Mouse (Mus musculus) urinary bladder, postnatal 10 days (tissue): Measurements from ENCODE around the gene Nt5c2.

Experiments used
- DNase-seq: peaks from one replicate; pipeline ENCODE4 v3.0.0; 2022; ENCODE audit warnings: low spot score

The Nt5c2 gene

GRCm38 (mm10) chr19:47014447-47015381, at the start of gene Nt5c2, which contains the start of gene Ina:
TSS of gene Nt5c2 (minus strand) at chr19:47015153.
TSS of gene Ina (plus strand) at chr19:47014698.
- no peak for DNase-seq

- DNase-seq, result no peak
Measured at GRCm38 (mm10) chr19:47057684-47058083, 42.7 kb upstream of the Nt5c2 start.

GRCm38 (mm10) chr19:47053471-47053870, 38.5 kb upstream of the Nt5c2 start:
- DNase-seq, result no peak

GRCm38 (mm10) chr19:47052927-47053326, 38.0 kb upstream of the Nt5c2 start:
- no peak for DNase-seq

- DNase-seq, result peak; percentile 19
Measured at GRCm38 (mm10) chr19:47050271-47051032, 35.5 kb upstream of the Nt5c2 start, which contains the start of gene Pcgf6. TSS of gene Pcgf6 (minus strand) at chr19:47050906.

- no peak for DNase-seq
Measured at GRCm38 (mm10) chr19:47049840-47050239, 34.9 kb upstream of the Nt5c2 start.

GRCm38 (mm10) chr19:47049061-47049460, 34.1 kb upstream of the Nt5c2 start:
- DNase-seq, result no peak

GRCm38 (mm10) chr19:47047236-47047833, 32.4 kb upstream of the Nt5c2 start:
- DNase-seq, result no peak

- DNase-seq, result no peak
Measured at GRCm38 (mm10) chr19:47046343-47046742, 31.4 kb upstream of the Nt5c2 start.

- no peak for DNase-seq
Measured at GRCm38 (mm10) chr19:47043608-47044007, 28.7 kb upstream of the Nt5c2 start.

GRCm38 (mm10) chr19:47040720-47041473, 25.9 kb upstream of the Nt5c2 start:
- no peak for DNase-seq

GRCm38 (mm10) chr19:47036596-47036995, 21.6 kb upstream of the Nt5c2 start:
- no peak for DNase-seq

- DNase-seq, result no peak
Measured at GRCm38 (mm10) chr19:47034916-47035315, 20.0 kb upstream of the Nt5c2 start.

GRCm38 (mm10) chr19:47031770-47032169, 16.8 kb upstream of the Nt5c2 start:
- DNase-seq, result no peak

- no peak for DNase-seq
Measured at GRCm38 (mm10) chr19:47029796-47030195, 14.8 kb upstream of the Nt5c2 start.

- no peak for DNase-seq
Measured at GRCm38 (mm10) chr19:47026513-47026912, 11.6 kb upstream of the Nt5c2 start.

- no peak for DNase-seq
Measured at GRCm38 (mm10) chr19:47024954-47025353, 10.0 kb upstream of the Nt5c2 start.

- no peak for DNase-seq
Measured at GRCm38 (mm10) chr19:47023546-47023945, 8.6 kb upstream of the Nt5c2 start.

GRCm38 (mm10) chr19:47022709-47023108, 7.8 kb upstream of the Nt5c2 start:
- no peak for DNase-seq

- no peak for DNase-seq
Measured at GRCm38 (mm10) chr19:47019326-47019725, 4.4 kb upstream of the Nt5c2 start.

- DNase-seq, result no peak
Measured at GRCm38 (mm10) chr19:47018330-47018729, 3.4 kb upstream of the Nt5c2 start.

GRCm38 (mm10) chr19:47017831-47018230, 2.9 kb upstream of the Nt5c2 start:
- DNase-seq, result no peak
